Mouse (Mus musculus): Measurements from ENCODE around the gene Cisd3.
"Not testable (repeated sequence)": the region's sequence is repeated elsewhere in the genome, so short reads cannot be mapped to it uniquely, and the experiment has no call there.

Cisd3 gene

GRCm38 (mm10) chr11:97685613-97686321 lies at the start of gene Cisd3:
Cisd3 (plus strand) TSS chr11:97685826.
- peak; percentile 87 for DNase-seq

GRCm38 (mm10) chr11:97641668-97642067 lies 44.0 kb upstream of the Cisd3 start:
- DNase-seq: no peak

- no peak for DNase-seq
Measured at GRCm38 (mm10) chr11:97642746-97643145, 42.9 kb upstream of the Cisd3 start.

- no peak for DNase-seq
Measured at GRCm38 (mm10) chr11:97643380-97644055, 42.1 kb upstream of the Cisd3 start.

GRCm38 (mm10) chr11:97644834-97645233 lies 40.8 kb upstream of the Cisd3 start:
- peak; percentile 82 for DNase-seq

- DNase-seq: not testable (repeated sequence)
Measured at GRCm38 (mm10) chr11:97648541-97648940, 37.1 kb upstream of the Cisd3 start.

GRCm38 (mm10) chr11:97650341-97650740 lies 35.3 kb upstream of the Cisd3 start:
- no peak for DNase-seq

- not testable (repeated sequence) for DNase-seq
Measured at GRCm38 (mm10) chr11:97653376-97653775, 32.2 kb upstream of the Cisd3 start.

- DNase-seq: no peak
Measured at GRCm38 (mm10) chr11:97654210-97654609, 31.4 kb upstream of the Cisd3 start.

GRCm38 (mm10) chr11:97656269-97656971 lies 29.2 kb upstream of the Cisd3 start:
- no peak for DNase-seq

GRCm38 (mm10) chr11:97657184-97657945 lies 28.3 kb upstream of the Cisd3 start:
- DNase-seq: no peak

GRCm38 (mm10) chr11:97657967-97658366 lies 27.7 kb upstream of the Cisd3 start:
- DNase-seq: not testable (repeated sequence)

GRCm38 (mm10) chr11:97658751-97659266 lies 26.8 kb upstream of the Cisd3 start:
- no peak for DNase-seq

GRCm38 (mm10) chr11:97659267-97659989 lies 26.2 kb upstream of the Cisd3 start:
- DNase-seq: no peak

- peak; percentile 83 for DNase-seq
Measured at GRCm38 (mm10) chr11:97659990-97660714, 25.5 kb upstream of the Cisd3 start.

GRCm38 (mm10) chr11:97660734-97661647 lies 24.6 kb upstream of the Cisd3 start:
- DNase-seq: peak; percentile 19

- DNase-seq: peak; percentile 84
Measured at GRCm38 (mm10) chr11:97661648-97662133, 23.9 kb upstream of the Cisd3 start.

- DNase-seq: peak; percentile 59
Measured at GRCm38 (mm10) chr11:97662207-97662892, 23.3 kb upstream of the Cisd3 start.

GRCm38 (mm10) chr11:97662893-97663527 lies 22.6 kb upstream of the Cisd3 start, which contains the start of gene Mllt6:
Mllt6 (plus strand) TSS chr11:97663414.
- peak; percentile 76 for DNase-seq

All from thymus, postnatal 14 days (tissue).